Mouse (Mus musculus): Measurements from ENCODE around the gene Ankrd26. TPM values are rescaled to one million over a fixed set of nuclear protein-coding genes. Genes with fewer than 3 reads are reported as not detected.

Gene Ankrd26
- total RNA-seq, 2 experiments from 2014 or later = 14.6 to 15.0 TPM

DNA sequence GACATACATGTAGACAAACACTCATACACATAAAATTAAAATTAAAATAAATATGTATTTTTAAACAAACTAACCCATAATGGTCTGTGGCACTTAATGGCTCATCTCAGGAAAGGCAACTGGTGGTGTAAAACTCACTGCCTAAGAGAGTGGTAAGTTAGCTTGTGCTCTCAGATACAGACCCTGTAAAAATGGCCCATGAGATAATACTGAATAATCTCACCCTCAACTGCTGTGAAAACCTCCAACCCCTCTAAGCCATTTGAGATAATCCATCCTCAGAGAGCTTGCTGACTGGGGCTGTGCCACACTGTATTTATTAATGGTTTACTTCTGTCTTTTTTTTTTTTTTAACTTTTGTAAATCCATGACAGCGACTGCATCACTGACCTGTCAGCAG is 79.9 kb downstream of the Ankrd26 start:
- no peak for ATAC-seq (replicated peaks; ENCODE audit: poor library complexity)

DNA sequence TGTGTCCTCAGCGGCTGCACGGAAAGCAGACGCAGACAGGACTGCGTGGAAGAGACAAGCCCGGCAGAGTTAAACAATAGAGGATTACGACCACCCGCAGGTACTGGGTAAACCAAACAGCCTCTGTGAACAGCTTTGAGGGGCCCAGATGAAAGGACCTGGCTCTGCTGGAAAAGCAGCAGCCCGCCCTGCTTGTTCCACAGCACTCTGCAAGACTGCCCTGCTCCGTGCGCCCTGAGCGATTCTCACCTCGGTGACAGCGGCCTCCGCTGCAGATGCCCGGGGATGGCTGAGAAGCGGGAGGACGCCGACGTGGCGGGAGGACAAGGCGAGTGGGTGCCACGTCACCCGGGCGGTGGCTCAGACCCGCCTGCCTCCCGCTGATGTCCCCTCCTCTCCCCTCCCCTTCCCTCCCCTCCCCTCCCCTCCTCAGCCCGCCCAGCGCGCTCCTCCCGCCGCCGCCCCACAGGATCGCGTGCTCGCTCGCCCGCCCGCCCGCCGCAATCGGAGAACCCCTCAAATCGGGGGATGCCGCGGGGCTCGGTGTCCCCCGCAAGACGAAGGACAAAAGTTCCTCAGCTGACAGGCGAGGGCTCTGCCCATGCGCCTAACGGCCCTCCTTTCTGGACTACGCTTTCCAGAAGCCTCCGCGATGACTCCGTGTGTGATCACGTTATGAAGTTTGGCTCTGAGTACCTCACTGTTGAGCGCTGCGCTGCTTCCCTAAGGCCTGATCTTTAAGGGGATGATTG is 82.9 kb downstream of the Ankrd26 start, which contains the start of gene Zfp9:
Gene Zfp9, minus strand, starts transcription at position 364 of the 752 bp plus-strand sequence.
- ATAC-seq (replicated peaks; ENCODE audit: poor library complexity) = peak; percentile 94

GRCm38 (mm10) chr6:118477875-118478785 is 83.9 kb downstream of the Ankrd26 start:
- no peak for ATAC-seq (replicated peaks; ENCODE audit: poor library complexity)

- no peak for ATAC-seq (replicated peaks; ENCODE audit: poor library complexity)
These were observed 99.8 kb downstream of the Ankrd26 start for GRCm38 (mm10) chr6:118462069-118462705.

DNA sequence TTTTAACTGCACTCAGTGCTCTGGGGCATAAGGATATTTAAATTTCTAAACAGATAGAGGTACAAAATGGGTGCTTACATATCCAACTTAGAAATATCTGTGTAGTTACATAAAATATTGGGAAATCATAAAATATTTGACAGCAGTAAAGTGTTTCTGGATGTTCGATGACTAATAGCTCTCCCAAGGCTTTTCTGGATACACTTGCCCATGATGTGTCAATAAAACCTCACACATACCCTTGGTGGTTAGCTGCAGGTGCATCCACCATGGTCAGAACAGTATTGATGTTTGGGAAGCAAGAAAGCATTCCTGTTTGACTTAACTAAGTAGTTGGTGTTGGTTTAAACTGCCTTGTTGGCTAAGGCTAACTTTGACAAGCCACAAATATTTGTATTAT is 104.3 kb downstream of the Ankrd26 start:
- ATAC-seq (replicated peaks; ENCODE audit: poor library complexity) = no peak

- ATAC-seq (replicated peaks; ENCODE audit: poor library complexity) = peak; percentile 98
These were observed 106.9 kb downstream of the Ankrd26 start, which contains the start of gene Zfp248 for GRCm38 (mm10) chr6:118455042-118455631. TSS of gene Zfp248 (minus strand) at chr6:118455528.

- ATAC-seq (replicated peaks; ENCODE audit: poor library complexity) = no peak
These were observed 107.6 kb downstream of the Ankrd26 start for GRCm38 (mm10) chr6:118454452-118454851.

Other genes with a start within 250 kb of the Ankrd26 start
- 34.2 and 39.2 TPM in 2 replicates for gene Bms1, start 142.8 kb downstream of the Ankrd26 start, total RNA-seq (2015)
- 81.0 and 111 TPM in 2 replicates for gene Bms1, start 142.8 kb downstream of the Ankrd26 start, total RNA-seq (2017)
- 1.9 and 3.3 TPM in 2 replicates for gene Zfp248, start 106.7 kb downstream of the Ankrd26 start, total RNA-seq (2015)
- 1.3 and 2.0 TPM in 2 replicates for gene Zfp248, start 106.7 kb downstream of the Ankrd26 start, total RNA-seq (2017)
- 0.15 and 0.57 TPM in 2 replicates for gene Zfp9, start 82.9 kb downstream of the Ankrd26 start, total RNA-seq (2015)
- 0.07 and 0.17 TPM in 2 replicates for gene Zfp9, start 82.9 kb downstream of the Ankrd26 start, total RNA-seq (2017)